Mouse (Mus musculus) forebrain, embryonic 14.5 days (tissue): Measurements from ENCODE around the gene Psmb2. TPM values are rescaled to one million over a fixed set of nuclear protein-coding genes. Genes with fewer than 3 reads are reported as not detected.

Experiments used
- ATAC-seq: fragments of 200-750 bp; cut with Nextera tagmentation; 2 replicates; pipeline ENCODE4 v1.8.0; 2017; ENCODE audit warnings: mild to moderate bottlenecking, moderate library complexity
- DNase-seq: peaks from one replicate; pipeline ENCODE4 v3.0.0-alpha.2; 2015; ENCODE audit warnings: low spot score
- H3K27ac ChIP-seq: fragments of 300-500 bp; sonication (generic); 2 replicates; pipeline ENCODE4 v1.5.1; 2014; ENCODE audit warnings: low read depth, mild to moderate bottlenecking, control low read depth, low read length, moderate library complexity
- H3K27me3 ChIP-seq: fragments of 300-500 bp; sonication (generic); replicated peaks from 2 replicates; pipeline ENCODE4 v1.6.1; 2014; ENCODE audit warnings: low read length, control low read depth, mixed read lengths; ENCODE audit not compliant: control insufficient read depth, insufficient read depth
- H3K36me3 ChIP-seq: fragments of 300-500 bp; sonication (generic); 2 replicates; pipeline ENCODE4 v1.6.1; 2014; ENCODE audit warnings: low read length, control low read depth; ENCODE audit not compliant: control insufficient read depth, insufficient read depth
- H3K4me1 ChIP-seq: fragments of 300-500 bp; sonication (generic); 2 replicates; pipeline ENCODE4 v1.6.1; 2014; ENCODE audit warnings: antibody characterized with exemption, low read length, control low read depth; ENCODE audit not compliant: control insufficient read depth, insufficient read depth
- H3K4me2 ChIP-seq: fragments of 300-500 bp; sonication (generic); 2 replicates; pipeline ENCODE4 v1.6.1; 2014; ENCODE audit warnings: mild to moderate bottlenecking, control low read depth, low read length
- H3K4me3 ChIP-seq: fragments of 300-500 bp; sonication (generic); 2 replicates; pipeline ENCODE4 v1.5.1; 2014; ENCODE audit warnings: low read depth, low read length, control low read depth
- H3K9ac ChIP-seq: fragments of 300-500 bp; sonication (generic); 2 replicates; pipeline ENCODE4 v1.6.1; 2014; ENCODE audit warnings: mild to moderate bottlenecking, low read length, control low read depth, moderate library complexity
- H3K9me3 ChIP-seq: fragments of 300-500 bp; sonication (generic); replicated peaks from 2 replicates; pipeline ENCODE4 v1.6.1; 2016; ENCODE audit warnings: low read length, control low read depth, mixed read lengths; ENCODE audit not compliant: control insufficient read depth
- whole genome bisulfite sequencing: fragments of 180-500 bp; shearing (Covaris S2); extraction: QIAGEN DNeasy Blood & Tissue Kit; methylation state at CpG from one replicate; pipeline ENCODE4 v1.1.7; 2014; 5-methylcytosine and 5-hydroxymethylcytosine counted together
- polyA plus RNA-seq: library from polyadenylated mRNA; unstranded; fragments of >200 nt; fragmentation: Nextera tagmentation; extraction: Ambion mirVana; gene quantifications from 2 replicates; pipeline ENCODE4 v1.2.1, GENCODE M21; 2014

Psmb2 gene
- polyA plus RNA-seq, 1 experiment from 2014 or later, result 584 TPM

- no peaks in the 10 kb centered on the region for H3K9me3 ChIP-seq
- DNase-seq (no peak), ATAC-seq (no peak)
- no peak overlapping the region for H3K9ac ChIP-seq
- H3K27me3 ChIP-seq, result no peaks in the 10 kb centered on the region
- 58% methylated on average over 10 of the region's 10 CpGs for WGBS
- no peaks in the 10 kb centered on the region for H3K36me3 ChIP-seq
- no peak overlapping the region for H3K4me3 ChIP-seq
- no peak overlapping the region for H3K4me2 ChIP-seq
- no peak overlapping the region for H3K27ac ChIP-seq
- peaks cover 15% of the 10 kb centered on the region for H3K4me1 ChIP-seq
Measured at GRCm38 (mm10) chr4:126644333-126644963, 33.0 kb upstream of the Psmb2 start.

- DNase-seq, result peak; percentile 90
- Histone ChIP-seq H3K4me3 (no peak overlapping the region), H3K9ac (peak overlapping the region; percentile 21; the same call in 1 of the 2 replicates), H3K4me1 (peaks cover 16% of the 10 kb centered on the region), H3K27ac (peak overlapping the region; percentile 74), H3K9me3 (no peaks in the 10 kb centered on the region), H3K4me2 (peak overlapping the region; percentile 28), H3K27me3 (no peaks in the 10 kb centered on the region), H3K36me3 (no peaks in the 10 kb centered on the region)
- WGBS, result 7% methylated on average over 24 of the region's 24 CpGs
- ATAC-seq, result peak; percentile 87
Measured at GRCm38 (mm10) chr4:126647996-126648910, 29.2 kb upstream of the Psmb2 start.

GRCm38 (mm10) chr4:126653148-126653547 is 24.3 kb upstream of the Psmb2 start:
- 85% methylated on average over 5 of the region's 5 CpGs for WGBS
- H3K27me3 ChIP-seq, result no peaks in the 10 kb centered on the region; the same call in 1 of the 2 replicates

GRCm38 (mm10) chr4:126655356-126655755 is 22.1 kb upstream of the Psmb2 start:
- no peak overlapping the region for H3K9ac ChIP-seq
- no peak overlapping the region for H3K4me3 ChIP-seq
- H3K9me3 ChIP-seq, result no peaks in the 10 kb centered on the region
- no peak overlapping the region for H3K27ac ChIP-seq
- ATAC-seq, result no peak
- H3K4me1 ChIP-seq, result no peaks in the 10 kb centered on the region
- no peaks in the 10 kb centered on the region for H3K36me3 ChIP-seq
- no peaks in the 10 kb centered on the region; the same call in 1 of the 2 replicates for H3K27me3 ChIP-seq
- 14% methylated on average over 9 of the region's 9 CpGs for WGBS
- H3K4me2 ChIP-seq, result no peak overlapping the region
- peak; percentile 45 for DNase-seq

More at GRCm38 (mm10) chr4:126653148-126653547, 24.3 kb upstream of the Psmb2 start:
- H3K4me3 ChIP-seq, result no peak overlapping the region
- ATAC-seq (no peak), DNase-seq (no peak)
- no peak overlapping the region for H3K27ac ChIP-seq
- H3K36me3 ChIP-seq, result no peaks in the 10 kb centered on the region
- peaks cover 14% of the 10 kb centered on the region for H3K4me1 ChIP-seq
- no peaks in the 10 kb centered on the region for H3K9me3 ChIP-seq
- no peak overlapping the region for H3K9ac ChIP-seq
- no peak overlapping the region for H3K4me2 ChIP-seq

- Histone ChIP-seq H3K36me3 (no peaks in the 10 kb centered on the region), H3K4me2 (no peak overlapping the region), H3K27me3 (no peaks in the 10 kb centered on the region; the same call in 1 of the 2 replicates), H3K9ac (no peak overlapping the region), H3K4me1 (no peaks in the 10 kb centered on the region), H3K27ac (no peak overlapping the region), H3K9me3 (no peaks in the 10 kb centered on the region), H3K4me3 (no peak overlapping the region)
- ATAC-seq (peak; percentile 75), DNase-seq (peak; percentile 81)
- WGBS, result 68% methylated on average over 7 of the region's 7 CpGs
Measured at GRCm38 (mm10) chr4:126661249-126661648, 16.2 kb upstream of the Psmb2 start.

- Histone ChIP-seq H3K9me3 (no peaks in the 10 kb centered on the region), H3K9ac (no peak overlapping the region), H3K4me3 (no peak overlapping the region), H3K27me3 (no peaks in the 10 kb centered on the region), H3K27ac (no peak overlapping the region), H3K36me3 (no peaks in the 10 kb centered on the region), H3K4me2 (no peak overlapping the region), H3K4me1 (no peaks in the 10 kb centered on the region)
- no peak for DNase-seq
- no peak for ATAC-seq
- 89% methylated on average over 2 of the region's 2 CpGs for WGBS
Measured at GRCm38 (mm10) chr4:126667075-126667474, 10.4 kb upstream of the Psmb2 start.

GRCm38 (mm10) chr4:126682298-126682697 is 4.9 kb downstream of the Psmb2 start:
- Histone ChIP-seq H3K27ac (no peak overlapping the region), H3K9ac (no peak overlapping the region), H3K4me1 (peaks cover 6% of the 10 kb centered on the region; the same call in 1 of the 2 replicates), H3K27me3 (no peaks in the 10 kb centered on the region), H3K9me3 (no peaks in the 10 kb centered on the region), H3K4me3 (no peak overlapping the region), H3K36me3 (peaks cover 31% of the 10 kb centered on the region), H3K4me2 (no peak overlapping the region)
- 88% methylated on average over 5 of the region's 5 CpGs for WGBS
- no peak for DNase-seq
- ATAC-seq, result no peak

GRCm38 (mm10) chr4:126683084-126683483 is 5.7 kb downstream of the Psmb2 start:
- no peak overlapping the region for H3K27ac ChIP-seq
- 36% methylated on average over 3 of the region's 3 CpGs for WGBS
- no peak for DNase-seq
- no peak overlapping the region for H3K4me2 ChIP-seq
- no peak overlapping the region for H3K4me3 ChIP-seq
- no peaks in the 10 kb centered on the region for H3K27me3 ChIP-seq
- no peaks in the 10 kb centered on the region for H3K9me3 ChIP-seq
- H3K36me3 ChIP-seq, result peaks cover 39% of the 10 kb centered on the region
- peaks cover 5% of the 10 kb centered on the region; the same call in 1 of the 2 replicates for H3K4me1 ChIP-seq
- H3K9ac ChIP-seq, result peak overlapping the region; percentile 32
- no peak for ATAC-seq

GRCm38 (mm10) chr4:126689457-126689856 is 12.0 kb downstream of the Psmb2 start:
- H3K9me3 ChIP-seq, result no peaks in the 10 kb centered on the region
- WGBS, result 92% methylated on average over 2 of the region's 2 CpGs

More at GRCm38 (mm10) chr4:126689457-126689856, 12.0 kb downstream of the Psmb2 start:
- Histone ChIP-seq H3K4me2 (no peak overlapping the region), H3K27me3 (no peaks in the 10 kb centered on the region), H3K36me3 (peaks cover 44% of the 10 kb centered on the region), H3K4me1 (no peaks in the 10 kb centered on the region), H3K27ac (no peak overlapping the region), H3K4me3 (no peak overlapping the region), H3K9ac (no peak overlapping the region)
- ATAC-seq (no peak), DNase-seq (no peak)
